Mouse (Mus musculus) brown adipose tissue, adult 24 weeks (tissue): ENCODE measurements at regions not wholly inside any gene's neighbourhood (a gene's known extent, or its start where the extent isn't known, plus 50 kb on each side); places are given as distances from the start of the nearest gene placed in this dataset.

ENCODE experiments used
- H3K27ac ChIP-seq: fragments of 200-500 bp; replicated peaks from 2 replicates; pipeline ENCODE4 v1.5.1; 2012; ENCODE audit warnings: low read depth, mild to moderate bottlenecking, low read length
- H3K4me1 ChIP-seq: fragments of 200-500 bp; 2 replicates; pipeline ENCODE4 v1.6.1; 2012; ENCODE audit warnings: low read length, mixed read lengths; ENCODE audit not compliant: control insufficient read depth, insufficient read depth, insufficient read length
- H3K4me3 ChIP-seq: fragments of 200-500 bp; 2 replicates; pipeline ENCODE4 v1.5.1; 2012; ENCODE audit warnings: low read depth, mild to moderate bottlenecking, low read length, moderate library complexity; ENCODE audit not compliant: insufficient read depth

DNA sequence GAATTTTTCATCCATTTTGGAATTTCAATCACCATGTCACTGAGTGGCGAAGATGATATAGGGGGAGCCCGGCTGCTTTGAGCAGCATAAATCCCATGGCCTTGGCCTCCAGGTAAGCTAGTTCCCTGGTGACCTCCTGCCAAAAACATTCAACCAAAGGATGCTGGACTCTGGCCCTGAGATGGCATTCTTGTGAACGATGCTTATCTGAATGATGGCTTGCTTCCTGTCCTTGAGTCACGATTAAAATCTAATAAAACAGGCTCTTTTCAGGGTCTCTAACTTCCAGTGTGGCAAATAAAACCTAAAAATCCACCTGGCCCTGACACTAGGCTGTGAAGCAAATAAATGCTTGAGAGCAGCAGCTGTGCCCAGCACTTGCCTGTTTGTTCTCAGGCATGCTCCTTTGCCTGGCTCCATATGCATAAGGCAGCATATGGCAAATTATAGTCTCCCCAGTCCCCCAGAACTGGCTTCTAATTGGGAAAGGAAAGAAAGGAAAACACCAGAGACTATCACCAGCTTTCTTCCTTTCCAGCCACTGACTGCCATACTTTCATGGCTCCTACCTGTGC lies 193.7 kb downstream of the Gm826 start:
- Histone ChIP-seq H3K4me3 (no peak overlapping the region), H3K4me1 (no peaks in the 10 kb centered on the region), H3K27ac (no peak overlapping the region)

DNA sequence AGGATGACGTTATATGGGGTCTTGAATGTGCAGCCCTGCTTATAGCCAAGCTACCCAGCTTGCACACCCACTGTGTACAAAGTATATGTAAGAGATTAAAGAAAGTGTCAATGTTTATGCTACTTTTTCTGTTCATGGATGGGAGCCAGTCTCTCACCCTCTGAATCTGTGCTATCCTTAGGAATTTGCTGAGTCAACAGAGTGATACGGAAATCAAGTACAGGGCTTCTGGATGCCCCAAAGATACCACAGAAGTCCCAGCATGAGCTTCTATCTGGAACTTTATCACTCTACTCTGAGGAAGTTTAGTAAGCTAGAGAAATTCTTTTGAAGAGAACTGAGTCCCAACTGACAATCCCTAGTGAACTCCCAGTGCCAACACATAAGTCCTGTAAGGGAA lies 195.9 kb downstream of the Gm826 start:
- H3K27ac ChIP-seq, result no peak overlapping the region
- H3K4me1 ChIP-seq, result no peaks in the 10 kb centered on the region
- no peak overlapping the region for H3K4me3 ChIP-seq

DNA sequence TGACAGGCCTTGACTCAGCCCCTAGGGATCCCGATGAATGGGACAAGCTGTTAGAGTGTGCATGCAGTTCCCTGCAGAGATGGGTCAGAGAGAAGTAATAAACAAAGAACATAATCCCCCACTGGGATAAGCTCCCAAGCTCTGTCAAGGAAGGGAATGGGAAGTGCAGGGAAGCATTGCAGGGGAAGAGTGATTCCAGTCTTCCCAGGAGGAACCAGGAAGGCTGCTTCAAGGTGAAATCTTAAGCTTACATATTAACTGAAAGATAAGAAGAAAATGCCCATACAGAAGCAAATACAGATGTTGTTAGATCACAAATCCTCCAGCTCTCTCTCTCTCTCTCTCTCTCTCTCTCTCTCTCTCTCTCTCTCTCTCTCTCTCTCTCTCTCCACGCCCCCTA lies 202.2 kb downstream of the Gm826 start:
- H3K27ac ChIP-seq, result no peak overlapping the region
- no peak overlapping the region for H3K4me3 ChIP-seq
- H3K4me1 ChIP-seq, result no peaks in the 10 kb centered on the region

DNA sequence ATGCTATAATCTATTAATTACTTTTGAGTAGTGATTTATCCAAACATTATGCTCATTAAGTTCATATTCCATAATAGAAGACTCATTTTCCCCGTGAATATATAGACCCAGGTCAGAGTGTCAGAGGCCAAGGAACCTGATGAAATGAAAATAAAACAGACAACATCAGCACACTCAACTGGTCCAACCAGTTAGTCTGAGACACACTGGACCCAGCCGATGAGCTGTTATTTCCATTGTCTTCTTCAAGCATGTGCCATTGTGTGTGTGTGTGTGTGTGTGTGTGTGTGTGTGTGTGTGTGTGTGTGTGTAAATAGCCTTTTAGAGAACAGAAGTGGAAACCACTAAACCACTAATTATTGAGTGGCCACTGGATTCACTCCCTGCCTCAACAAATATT lies 202.6 kb downstream of the Gm826 start:
- no peak overlapping the region for H3K27ac ChIP-seq
- no peaks in the 10 kb centered on the region for H3K4me1 ChIP-seq
- no peak overlapping the region for H3K4me3 ChIP-seq

DNA sequence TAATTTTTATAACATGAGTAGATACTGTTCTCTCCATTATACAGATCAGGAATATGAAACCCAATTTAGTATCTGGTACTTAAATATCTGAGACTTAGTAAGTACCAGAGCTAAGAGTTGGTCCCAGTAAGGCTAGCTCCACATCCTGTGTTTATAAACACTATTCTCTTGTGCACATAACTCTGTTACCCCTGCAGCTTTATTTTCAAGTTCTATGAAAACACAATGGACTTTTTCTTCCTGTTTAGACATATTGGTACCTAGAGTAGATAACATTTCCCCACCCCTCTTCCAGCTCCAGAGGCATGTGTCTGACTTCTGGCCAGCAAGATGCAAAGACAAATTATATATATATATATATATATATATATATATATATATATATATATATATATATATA lies 216.8 kb downstream of the Gm826 start:
- no peak overlapping the region for H3K4me3 ChIP-seq

DNA sequence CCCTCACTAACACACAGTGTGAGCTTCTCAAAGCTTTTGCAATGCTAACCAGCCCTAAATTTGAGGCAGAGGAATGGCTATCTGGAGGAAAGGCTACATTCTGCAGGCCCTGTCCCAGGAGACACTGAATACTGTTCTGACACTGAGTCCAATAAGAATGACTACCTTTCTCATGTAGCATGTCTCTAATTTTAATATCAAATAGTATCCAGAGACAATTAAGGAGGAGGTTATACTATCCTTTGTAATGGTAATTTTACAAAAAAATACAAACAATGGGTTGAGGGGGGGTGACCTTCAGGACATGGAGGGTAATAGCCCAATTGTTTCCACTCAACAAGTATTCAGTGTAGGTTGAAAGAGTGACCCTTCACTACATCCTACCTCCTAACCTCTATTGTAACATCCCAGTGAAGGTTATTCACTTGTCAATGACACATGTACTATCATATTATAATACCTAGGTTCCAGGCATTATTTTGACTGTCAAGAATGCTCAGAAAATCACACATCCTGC lies 222.7 kb downstream of the Gm826 start:
- Histone ChIP-seq H3K27ac (no peak overlapping the region), H3K4me1 (no peaks in the 10 kb centered on the region), H3K4me3 (no peak overlapping the region)

More for the DNA sequence above, 216.8 kb downstream of the Gm826 start:
- Histone ChIP-seq H3K27ac (no peak overlapping the region), H3K4me1 (no peaks in the 10 kb centered on the region)

DNA sequence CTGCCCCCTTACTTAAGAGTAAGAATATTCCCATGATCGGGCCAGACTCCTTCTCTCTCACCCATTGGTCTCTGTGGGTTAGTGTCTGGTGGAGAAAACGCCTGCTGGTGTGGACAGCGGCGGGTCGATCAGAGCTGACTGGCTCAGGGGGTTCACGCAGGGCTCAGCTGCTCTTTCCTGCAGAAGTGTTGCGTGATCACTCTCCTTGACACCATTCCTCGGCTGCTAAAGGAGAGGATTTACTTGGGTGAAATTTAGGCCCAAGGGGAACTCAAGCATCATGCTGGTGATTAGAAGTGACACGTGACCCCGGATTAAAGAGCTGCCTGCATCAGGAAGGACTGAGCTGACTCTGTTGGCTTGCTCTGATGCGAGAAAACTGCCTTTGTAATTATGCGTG lies 240.9 kb downstream of the Gm826 start:
- Histone ChIP-seq H3K4me3 (no peak overlapping the region), H3K27ac (no peak overlapping the region), H3K4me1 (no peaks in the 10 kb centered on the region)

DNA sequence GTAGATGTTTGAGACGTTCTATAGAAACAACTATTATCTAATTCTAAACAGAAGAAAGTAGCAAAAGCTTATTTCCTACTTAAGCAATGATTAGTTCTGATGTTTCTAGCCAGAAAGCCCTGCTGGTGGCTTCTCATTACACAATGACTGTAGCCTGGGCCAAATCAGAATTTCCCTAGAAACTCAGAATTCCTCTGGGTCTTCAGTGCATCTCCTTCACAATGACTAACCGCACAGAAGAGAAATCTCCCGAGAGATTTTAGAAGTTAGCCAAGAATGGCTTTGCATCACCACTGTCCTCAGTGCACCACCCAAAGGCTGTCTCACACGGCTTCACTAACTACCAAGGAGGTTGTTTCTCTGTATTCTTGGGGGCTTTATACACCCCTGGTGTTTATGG lies 248.0 kb downstream of the Gm826 start:
- H3K4me1 ChIP-seq, result no peaks in the 10 kb centered on the region
- no peak overlapping the region for H3K27ac ChIP-seq
- H3K4me3 ChIP-seq, result no peak overlapping the region

DNA sequence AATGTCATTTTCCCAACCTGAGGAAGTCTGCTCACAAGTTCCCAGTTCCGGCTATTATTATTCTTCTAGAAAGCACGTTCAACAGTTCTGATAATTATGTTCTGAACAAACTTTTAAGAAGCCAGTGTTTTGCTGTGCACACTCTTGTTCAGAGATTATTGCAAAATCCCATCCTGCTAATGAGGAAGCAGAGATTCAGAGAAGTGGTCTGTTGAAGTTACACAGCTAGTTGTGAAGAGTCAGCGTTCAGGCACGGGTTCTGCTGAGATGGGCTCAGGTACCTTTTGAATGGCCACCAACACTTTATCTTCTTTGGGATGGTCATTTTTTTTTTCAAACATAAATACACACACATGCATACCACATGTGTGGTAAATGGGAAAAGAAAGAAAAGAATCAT lies 250.3 kb downstream of the Gm826 start:
- Histone ChIP-seq H3K4me3 (no peak overlapping the region), H3K27ac (no peak overlapping the region), H3K4me1 (no peaks in the 10 kb centered on the region)

DNA sequence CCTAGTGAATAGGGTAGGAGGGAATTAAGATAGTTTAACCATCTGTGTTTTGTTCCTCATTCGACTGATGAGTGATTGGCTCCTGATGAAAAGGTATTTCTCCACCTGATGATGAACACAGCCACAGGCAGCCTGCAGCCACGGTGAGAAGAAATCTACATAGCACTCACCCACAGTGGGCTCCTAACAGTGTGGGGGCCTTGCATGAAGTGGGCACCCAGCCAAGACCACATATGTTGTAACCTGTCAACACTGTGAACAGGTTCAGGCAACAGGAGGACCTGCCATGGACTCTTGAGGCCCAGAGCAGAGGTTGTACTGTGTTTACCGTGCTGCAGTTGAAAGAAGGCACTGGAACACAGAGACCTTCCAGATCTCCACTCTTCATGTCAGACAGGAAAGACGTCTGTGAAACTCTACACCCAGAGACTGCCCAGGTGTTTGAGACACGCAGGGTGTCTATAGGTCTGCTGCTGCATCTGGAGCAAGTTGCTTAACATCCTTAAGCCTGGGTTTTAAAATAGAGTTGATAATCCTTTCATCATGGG lies 251.8 kb downstream of the Gm826 start:
- Histone ChIP-seq H3K4me3 (no peak overlapping the region), H3K4me1 (no peaks in the 10 kb centered on the region), H3K27ac (no peak overlapping the region)

DNA sequence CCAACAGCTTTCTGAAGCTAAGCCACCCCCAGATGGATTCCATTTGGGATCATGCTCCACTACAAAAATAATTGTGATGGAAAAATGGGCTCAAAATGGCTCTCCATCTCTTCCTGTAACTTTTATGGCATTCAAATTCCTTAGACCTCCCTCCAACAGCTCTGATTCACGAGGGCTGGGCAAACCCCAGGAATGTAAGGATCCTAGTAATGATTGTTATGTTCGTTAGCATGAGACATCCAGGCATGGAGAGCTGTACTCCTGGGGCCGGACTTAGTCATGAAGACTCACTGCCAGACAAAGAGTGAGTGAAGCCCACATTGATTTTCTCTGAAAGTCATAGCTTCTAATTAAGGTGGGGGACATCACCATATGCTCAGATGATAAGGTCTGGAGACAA lies 258.3 kb downstream of the Gm826 start:
- Histone ChIP-seq H3K27ac (no peak overlapping the region), H3K4me3 (no peak overlapping the region), H3K4me1 (no peaks in the 10 kb centered on the region)

DNA sequence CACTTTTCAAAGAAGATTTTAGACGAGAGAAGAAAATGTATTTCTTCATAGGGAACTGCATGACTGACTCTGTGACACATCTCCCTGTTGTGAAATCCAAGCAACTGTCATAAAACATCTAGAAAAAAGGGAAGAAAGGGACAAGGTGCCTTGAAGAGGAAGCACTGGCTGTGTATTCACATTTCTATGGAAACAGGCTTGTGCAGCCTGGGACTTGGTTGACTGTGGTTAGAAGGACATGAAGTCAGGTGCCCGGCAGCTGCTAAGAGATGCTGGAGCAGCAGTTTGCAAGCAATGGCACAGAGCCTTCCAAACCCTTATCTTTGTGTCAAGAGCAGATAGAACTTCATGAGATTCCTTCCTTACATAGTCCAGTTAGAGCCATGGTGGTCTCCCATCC lies 263.5 kb downstream of the Gm826 start:
- Histone ChIP-seq H3K27ac (peak overlapping the region; percentile 31; the same call in 1 of the 2 replicates), H3K4me3 (no peak overlapping the region), H3K4me1 (peaks cover 2% of the 10 kb centered on the region; the same call in 1 of the 2 replicates)

DNA sequence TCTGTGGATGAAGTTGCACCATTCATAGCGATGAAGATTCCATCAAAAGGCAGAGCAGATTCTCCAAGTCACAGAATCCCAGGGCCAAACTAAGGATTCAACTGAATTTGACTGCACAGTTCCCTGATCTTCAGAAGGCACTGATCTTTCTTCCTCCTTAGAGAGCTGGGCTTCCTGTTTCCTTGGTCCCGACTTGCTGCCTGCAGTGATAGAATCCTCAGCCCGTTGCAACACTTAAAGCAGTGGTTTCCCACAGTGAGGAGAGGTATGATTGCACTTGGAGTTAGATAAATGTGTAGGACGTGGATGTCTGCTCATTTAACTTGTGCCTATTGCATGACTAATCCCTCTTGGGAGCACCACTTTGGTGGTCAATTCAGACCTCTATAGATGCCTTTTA lies 265.2 kb downstream of the Gm826 start:
- Histone ChIP-seq H3K27ac (peak overlapping the region; percentile 44), H3K4me1 (peaks cover 2% of the 10 kb centered on the region; the same call in 1 of the 2 replicates), H3K4me3 (no peak overlapping the region)

DNA sequence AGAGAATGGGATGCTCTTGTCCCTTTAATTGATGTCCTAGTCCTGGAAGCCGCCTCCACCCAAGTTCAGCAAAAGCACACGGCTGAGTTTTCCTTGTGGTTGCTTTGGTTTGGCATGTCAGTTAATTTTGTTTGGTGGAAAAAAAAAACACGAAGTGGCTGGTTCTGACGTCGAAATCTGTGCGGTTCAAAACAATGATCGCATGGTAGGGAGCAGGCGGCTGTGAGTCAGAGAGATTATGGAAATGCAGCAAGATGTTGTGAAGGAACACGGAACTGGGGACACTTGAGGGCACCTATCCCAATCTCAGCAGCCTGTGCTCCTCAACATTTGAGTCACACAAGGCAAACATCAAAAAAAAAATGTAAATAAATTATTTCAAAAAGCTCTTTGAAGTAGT lies 266.1 kb downstream of the Gm826 start:
- no peak overlapping the region for H3K27ac ChIP-seq

DNA sequence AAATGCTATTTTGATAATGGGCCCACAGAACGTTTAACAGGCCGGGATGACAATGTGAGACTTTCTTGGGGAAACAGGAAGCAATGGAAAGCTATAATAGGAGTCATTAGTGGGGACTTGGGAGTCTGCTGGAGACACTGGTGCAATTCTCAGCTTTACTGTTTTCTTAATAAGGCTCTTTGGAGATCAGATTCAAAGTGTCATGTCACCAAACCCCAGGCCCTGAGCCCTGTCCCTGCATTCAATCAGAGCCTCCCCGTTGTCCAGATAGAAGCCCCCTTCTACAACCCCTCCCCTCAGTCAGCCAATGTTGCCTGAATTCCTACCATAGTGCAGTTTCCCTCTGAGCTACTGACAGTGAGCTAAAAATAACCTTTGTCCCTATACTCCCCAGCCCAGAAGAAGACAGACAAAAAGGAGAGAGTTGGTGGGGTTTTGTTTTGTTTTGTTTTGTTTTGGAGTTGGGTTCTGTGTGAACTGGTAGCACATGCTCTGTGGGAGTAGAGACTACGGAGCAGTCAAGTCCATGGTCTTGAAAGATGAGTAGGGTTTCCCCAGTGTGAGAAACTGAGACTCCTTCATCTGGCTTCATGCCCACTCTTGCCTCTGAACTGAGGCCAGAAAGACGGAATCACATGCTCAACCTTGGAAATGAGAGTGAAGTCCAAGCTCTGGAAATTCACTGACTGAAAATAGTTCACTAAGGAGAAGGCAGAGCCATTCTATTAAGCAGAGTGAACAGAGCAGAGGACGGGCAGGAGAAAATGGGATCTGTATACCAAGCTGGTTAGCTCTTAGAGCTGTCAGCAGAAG lies 267.3 kb downstream of the Gm826 start:
- H3K4me3 ChIP-seq, result no peak overlapping the region
- peaks cover 2% of the 10 kb centered on the region; the same call in 1 of the 2 replicates for H3K4me1 ChIP-seq
- peak overlapping the region; percentile 60 for H3K27ac ChIP-seq

More for the DNA sequence above, 266.1 kb downstream of the Gm826 start:
- H3K4me3 ChIP-seq, result no peak overlapping the region
- peaks cover 2% of the 10 kb centered on the region; the same call in 1 of the 2 replicates for H3K4me1 ChIP-seq
